Mouse (Mus musculus) myocyte (in vitro differentiated cells): Measurements from ENCODE around the gene Gm21680.
"Not testable (repeated sequence)": the region's sequence is repeated elsewhere in the genome, so short reads cannot be mapped to it uniquely, and the experiment has no call there.

Experiments
- POLR2A ChIP-seq: IDR thresholded peaks from one replicate; pipeline ENCODE4 v1.6.1; 2011; ENCODE audit warnings: low read depth, mild to moderate bottlenecking, control low read depth, moderate library complexity; ENCODE audit not compliant: insufficient read length
- TCF12 ChIP-seq: IDR thresholded peaks from one replicate; pipeline ENCODE4 v1.6.1; 2011; ENCODE audit warnings: mild to moderate bottlenecking, control low read depth; ENCODE audit not compliant: poor library complexity, insufficient read depth, severe bottlenecking
- TCF3 ChIP-seq: IDR thresholded peaks from one replicate; pipeline ENCODE4 v1.6.1; 2011; ENCODE audit warnings: low read depth, control low read depth; ENCODE audit not compliant: insufficient read length
- USF1 ChIP-seq: IDR thresholded peaks from one replicate; pipeline ENCODE4 v1.6.1; 2011; ENCODE audit warnings: low read depth, mild to moderate bottlenecking, control low read depth, moderate library complexity

- not testable (repeated sequence) for TF ChIP-seq POLR2A, TCF12, TCF3, USF1
These were observed 16.1 kb upstream of the Gm21680 start, which contains the start of gene Gm21698 for GRCm38 (mm10) chr5:25988550-25988949.
